Mouse (Mus musculus) intestine, embryonic 15.5 days (tissue): Measurements from ENCODE around the gene Gm11037. TPM values are rescaled to one million over a fixed set of nuclear protein-coding genes. Genes with fewer than 3 reads are reported as not detected.
A peak's percentile ranks its signal among the peaks of the same experiment; 100 is the strongest.
"Not testable (repeated sequence)": the region's sequence is repeated elsewhere in the genome, so short reads cannot be mapped to it uniquely, and the experiment has no call there.

Experiments used
- ATAC-seq: fragments of 200-750 bp; cut with Nextera tagmentation; 2 replicates; pipeline ENCODE4 v1.8.0; 2017; ENCODE audit warnings: moderate TSS enrichment, moderate library complexity
- H3K27ac ChIP-seq: fragments of 300-500 bp; sonication (generic); 2 replicates; pipeline ENCODE4 v1.5.1; 2015; ENCODE audit warnings: mild to moderate bottlenecking, inconsistent platforms
- H3K27me3 ChIP-seq: fragments of 300-500 bp; sonication (generic); replicated peaks from 2 replicates; pipeline ENCODE4 v1.6.1; 2015; ENCODE audit warnings: inconsistent platforms
- H3K36me3 ChIP-seq: fragments of 300-500 bp; sonication (generic); 2 replicates; pipeline ENCODE4 v1.6.1; 2015; ENCODE audit warnings: inconsistent platforms
- H3K4me1 ChIP-seq: fragments of 300-500 bp; sonication (generic); replicated peaks from 2 replicates; pipeline ENCODE4 v1.6.1; 2015; ENCODE audit warnings: inconsistent platforms
- H3K4me2 ChIP-seq: fragments of 300-500 bp; sonication (generic); replicated peaks from 2 replicates; pipeline ENCODE4 v1.6.1; 2015; ENCODE audit warnings: mild to moderate bottlenecking, inconsistent platforms
- H3K4me3 ChIP-seq: fragments of 300-500 bp; sonication (generic); replicated peaks from 2 replicates; pipeline ENCODE4 v1.5.1; 2015; ENCODE audit warnings: inconsistent platforms
- H3K9ac ChIP-seq: fragments of 300-500 bp; sonication (generic); 2 replicates; pipeline ENCODE4 v1.6.1; 2015; ENCODE audit warnings: inconsistent platforms
- H3K9me3 ChIP-seq: fragments of 300-500 bp; sonication (generic); 2 replicates; pipeline ENCODE4 v1.6.1; 2016; ENCODE audit warnings: inconsistent platforms
- WGBS: fragments of 180-500 bp; shearing (Covaris S2); methylation state at CpG from one replicate; pipeline ENCODE4 v1.1.7; 2015; 5-methylcytosine and 5-hydroxymethylcytosine counted together
- polyA plus RNA-seq: library from polyadenylated mRNA; unstranded; fragments of >200 nt; fragmentation: Nextera tagmentation; extraction: Ambion mirVana; gene quantifications from 2 replicates; pipeline ENCODE4 v1.2.1, GENCODE M21; 2015

Gm11037 gene
- polyA plus RNA-seq, 1 experiment from 2014 or later, result not detected

- H3K9me3 ChIP-seq, ATAC-seq: not testable (repeated sequence)
- 67% methylated on average over 4 of the region's 4 CpGs for WGBS
Measured at GRCm38 (mm10) chr2:131105061-131105460, 28.2 kb upstream of the Gm11037 start.

GRCm38 (mm10) chr2:131105989-131106388, 27.3 kb upstream of the Gm11037 start:
- WGBS, result 86% methylated on average over 5 of the region's 5 CpGs
- Histone ChIP-seq H3K4me3 (no peak overlapping the region), H3K4me1 (no peaks in the 10 kb centered on the region), H3K27ac (no peak overlapping the region), H3K4me2 (no peak overlapping the region), H3K27me3 (no peaks in the 10 kb centered on the region), H3K9me3 (no peaks in the 10 kb centered on the region), H3K9ac (no peak overlapping the region), H3K36me3 (no peaks in the 10 kb centered on the region)
- ATAC-seq, result no peak

More at GRCm38 (mm10) chr2:131105061-131105460, 28.2 kb upstream of the Gm11037 start:
- H3K36me3 ChIP-seq, H3K4me3 ChIP-seq, H3K27ac ChIP-seq, H3K27me3 ChIP-seq, H3K4me2 ChIP-seq, H3K9ac ChIP-seq, H3K4me1 ChIP-seq: not testable (repeated sequence)

- peak; percentile 75; the same call in 1 of the 2 replicates for ATAC-seq
- H3K9ac ChIP-seq, result no peak overlapping the region
- H3K4me2 ChIP-seq, result no peak overlapping the region
- no peaks in the 10 kb centered on the region for H3K4me1 ChIP-seq
- no peak overlapping the region for H3K27ac ChIP-seq
- no peak overlapping the region for H3K4me3 ChIP-seq
- no peaks in the 10 kb centered on the region for H3K27me3 ChIP-seq
- WGBS, result 55% methylated on average over 2 of the region's 2 CpGs
- H3K36me3 ChIP-seq, result no peaks in the 10 kb centered on the region
- no peaks in the 10 kb centered on the region for H3K9me3 ChIP-seq
Measured at GRCm38 (mm10) chr2:131118968-131119574, 14.2 kb upstream of the Gm11037 start.

GRCm38 (mm10) chr2:131124166-131124565, 9.1 kb upstream of the Gm11037 start:
- H3K27ac ChIP-seq, result no peak overlapping the region
- H3K4me1 ChIP-seq, result peaks cover 12% of the 10 kb centered on the region
- no peaks in the 10 kb centered on the region for H3K9me3 ChIP-seq
- WGBS, result 80% methylated on average over 3 of the region's 3 CpGs
- no peak overlapping the region for H3K4me3 ChIP-seq
- ATAC-seq, result no peak
- H3K36me3 ChIP-seq, result no peaks in the 10 kb centered on the region
- H3K9ac ChIP-seq, result no peak overlapping the region
- no peak overlapping the region for H3K4me2 ChIP-seq
- H3K27me3 ChIP-seq, result no peaks in the 10 kb centered on the region

GRCm38 (mm10) chr2:131125157-131125963, 7.9 kb upstream of the Gm11037 start:
- Histone ChIP-seq H3K4me1 (peaks cover 16% of the 10 kb centered on the region), H3K9me3 (no peaks in the 10 kb centered on the region), H3K27me3 (no peaks in the 10 kb centered on the region), H3K36me3 (no peaks in the 10 kb centered on the region), H3K4me2 (no peak overlapping the region), H3K4me3 (no peak overlapping the region), H3K9ac (no peak overlapping the region), H3K27ac (no peak overlapping the region)
- ATAC-seq, result no peak
- 92% methylated on average over 9 of the region's 9 CpGs for WGBS

GRCm38 (mm10) chr2:131125964-131126815, 7.1 kb upstream of the Gm11037 start:
- WGBS, result 67% methylated on average over 9 of the region's 9 CpGs
- H3K27me3 ChIP-seq, result no peaks in the 10 kb centered on the region
- no peak overlapping the region for H3K27ac ChIP-seq
- no peaks in the 10 kb centered on the region for H3K36me3 ChIP-seq
- H3K4me2 ChIP-seq, result no peak overlapping the region
- peaks cover 16% of the 10 kb centered on the region for H3K4me1 ChIP-seq
- no peaks in the 10 kb centered on the region for H3K9me3 ChIP-seq
- H3K4me3 ChIP-seq, result no peak overlapping the region
- peak overlapping the region; percentile 59; the same call in 1 of the 2 replicates for H3K9ac ChIP-seq
- no peak for ATAC-seq

GRCm38 (mm10) chr2:131127161-131127730, 6.1 kb upstream of the Gm11037 start, which contains the start of gene Hspa12b:
Gene Hspa12b (plus strand): TSS chr2:131127280.
- no peaks in the 10 kb centered on the region for H3K36me3 ChIP-seq
- peak; percentile 95 for ATAC-seq
- no peaks in the 10 kb centered on the region for H3K9me3 ChIP-seq
- 1% methylated on average over 28 of the region's 28 CpGs for WGBS
- peak within 1 kb of the TSS; percentile 59 for H3K9ac ChIP-seq
- no peaks in the 10 kb centered on the region for H3K27me3 ChIP-seq
- peak within 1 kb of the TSS; percentile 24; the same call in 1 of the 2 replicates for H3K27ac ChIP-seq
- peaks cover 16% of the 10 kb centered on the region for H3K4me1 ChIP-seq
- peak within 1 kb of the TSS; percentile 88 for H3K4me2 ChIP-seq
- H3K4me3 ChIP-seq, result peak within 1 kb of the TSS; percentile 47

- Histone ChIP-seq H3K4me1 (peaks cover 16% of the 10 kb centered on the region), H3K9me3 (no peaks in the 10 kb centered on the region), H3K36me3 (no peaks in the 10 kb centered on the region), H3K27me3 (no peaks in the 10 kb centered on the region), H3K4me2 (peak overlapping the region; percentile 88), H3K4me3 (peak overlapping the region; percentile 47), H3K9ac (no peak overlapping the region), H3K27ac (no peak overlapping the region)
- ATAC-seq, result no peak
- 75% methylated on average over 5 of the region's 5 CpGs for WGBS
Measured at GRCm38 (mm10) chr2:131128211-131128610, 5.1 kb upstream of the Gm11037 start.

GRCm38 (mm10) chr2:131128636-131129157, 4.6 kb upstream of the Gm11037 start:
- H3K4me3 ChIP-seq, result no peak overlapping the region

GRCm38 (mm10) chr2:131129836-131130235, 3.5 kb upstream of the Gm11037 start:
- H3K4me2 ChIP-seq, result no peak overlapping the region
- ATAC-seq, result no peak

More at GRCm38 (mm10) chr2:131128636-131129157, 4.6 kb upstream of the Gm11037 start:
- no peaks in the 10 kb centered on the region for H3K36me3 ChIP-seq
- no peak overlapping the region for H3K27ac ChIP-seq
- 73% methylated on average over 3 of the region's 3 CpGs for WGBS
- no peaks in the 10 kb centered on the region for H3K27me3 ChIP-seq
- H3K9ac ChIP-seq, result no peak overlapping the region
- H3K9me3 ChIP-seq, result no peaks in the 10 kb centered on the region
- ATAC-seq, result no peak
- H3K4me1 ChIP-seq, result peaks cover 16% of the 10 kb centered on the region
- peak overlapping the region; percentile 88; the same call in 1 of the 2 replicates for H3K4me2 ChIP-seq

GRCm38 (mm10) chr2:131130849-131131248, 2.4 kb upstream of the Gm11037 start:
- no peaks in the 10 kb centered on the region for H3K9me3 ChIP-seq
- 66% methylated on average over 2 of the region's 2 CpGs for WGBS
- H3K27me3 ChIP-seq, result no peaks in the 10 kb centered on the region
- H3K36me3 ChIP-seq, result peaks cover 5% of the 10 kb centered on the region; the same call in 1 of the 2 replicates
- H3K4me2 ChIP-seq, result no peak overlapping the region
- no peak overlapping the region for H3K4me3 ChIP-seq
- ATAC-seq, result no peak
- no peak overlapping the region for H3K27ac ChIP-seq
- H3K9ac ChIP-seq, result no peak overlapping the region
- peaks cover 14% of the 10 kb centered on the region for H3K4me1 ChIP-seq

More at GRCm38 (mm10) chr2:131129836-131130235, 3.5 kb upstream of the Gm11037 start:
- H3K9ac ChIP-seq, result no peak overlapping the region
- H3K27ac ChIP-seq, result no peak overlapping the region
- no peaks in the 10 kb centered on the region for H3K27me3 ChIP-seq
- H3K9me3 ChIP-seq, result no peaks in the 10 kb centered on the region
- peaks cover 14% of the 10 kb centered on the region for H3K4me1 ChIP-seq
- 56% methylated on average over 5 of the region's 5 CpGs for WGBS
- no peak overlapping the region for H3K4me3 ChIP-seq
- peaks cover 5% of the 10 kb centered on the region; the same call in 1 of the 2 replicates for H3K36me3 ChIP-seq
